Mouse (Mus musculus): Measurements from ENCODE around the gene Zbtb38.

The Zbtb38 gene

GRCm38 (mm10) chr9:96713472-96714390, 38.9 kb downstream of the Zbtb38 start:
- DNase-seq (ENCODE audit: low read depth): no peak

DNA sequence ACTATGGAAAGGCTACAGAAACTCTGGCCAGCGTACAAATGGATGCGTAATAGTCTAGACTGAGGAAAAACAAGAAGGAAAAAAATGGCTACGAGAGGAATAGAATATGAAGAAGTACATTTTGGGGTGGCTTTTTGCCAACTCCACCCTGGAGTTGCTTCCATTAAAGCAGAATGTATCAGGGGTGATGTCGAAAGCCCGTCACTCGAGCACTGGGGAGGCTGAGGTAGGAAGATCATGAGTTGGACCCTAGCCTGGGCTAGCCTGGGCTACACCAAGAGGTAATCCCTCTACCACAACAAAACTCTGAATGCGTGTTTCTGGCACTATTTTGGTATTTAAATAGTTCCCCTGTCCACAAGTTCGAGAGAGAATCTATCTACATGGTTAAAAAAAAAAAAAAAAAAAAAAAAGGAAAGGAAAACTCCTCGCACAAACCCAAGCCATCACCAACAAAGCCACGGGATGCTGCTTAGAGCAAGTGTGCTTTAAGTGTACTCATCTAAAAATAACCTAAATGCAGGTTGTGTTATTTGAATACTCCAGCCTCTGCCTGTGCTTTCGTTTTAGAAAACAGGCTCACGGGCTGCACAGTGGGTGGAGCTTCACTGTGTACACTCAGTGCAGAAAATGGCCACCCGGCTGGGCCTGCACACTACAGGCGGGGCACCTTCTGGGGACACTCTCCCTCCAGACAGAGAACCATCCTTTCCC, 39.7 kb downstream of the Zbtb38 start:
- DNase-seq (ENCODE audit: low read depth): no peak

- DNase-seq (ENCODE audit: low read depth): no peak
Measured at GRCm38 (mm10) chr9:96712045-96712444, 40.6 kb downstream of the Zbtb38 start.

DNA sequence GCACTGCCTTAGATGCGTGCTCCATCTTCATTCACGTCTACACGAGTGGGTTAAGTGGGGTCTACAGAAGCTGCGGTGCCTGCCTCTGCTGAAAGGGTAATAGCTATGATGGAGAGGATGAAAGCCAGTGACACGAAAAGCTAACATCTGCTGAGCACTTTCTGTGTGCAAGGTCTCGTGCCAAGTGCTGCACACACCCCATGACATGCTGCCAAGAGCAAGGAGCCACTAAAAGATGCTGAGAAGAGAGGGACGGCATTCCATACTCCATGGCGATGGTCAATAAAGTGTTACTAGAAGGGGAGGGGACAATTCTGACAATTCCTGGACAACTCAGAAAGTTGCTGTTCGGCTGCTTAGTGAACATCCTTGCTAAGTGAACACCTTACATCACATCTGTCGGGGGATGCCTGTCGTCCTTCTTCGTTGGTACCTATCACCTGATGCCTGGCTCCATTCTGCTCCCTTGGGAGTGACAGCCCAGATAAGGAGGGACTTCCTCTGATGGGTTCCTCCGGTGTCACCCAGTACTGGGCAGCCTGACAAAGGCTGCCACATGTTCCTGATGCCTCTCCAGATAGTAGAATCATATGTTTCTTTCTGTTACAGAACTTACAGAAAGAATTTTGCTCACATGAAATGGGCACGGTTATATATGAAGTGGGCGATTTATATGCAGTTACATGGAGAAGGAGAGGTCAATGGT, 42.2 kb downstream of the Zbtb38 start:
- DNase-seq (ENCODE audit: low read depth): no peak

DNA sequence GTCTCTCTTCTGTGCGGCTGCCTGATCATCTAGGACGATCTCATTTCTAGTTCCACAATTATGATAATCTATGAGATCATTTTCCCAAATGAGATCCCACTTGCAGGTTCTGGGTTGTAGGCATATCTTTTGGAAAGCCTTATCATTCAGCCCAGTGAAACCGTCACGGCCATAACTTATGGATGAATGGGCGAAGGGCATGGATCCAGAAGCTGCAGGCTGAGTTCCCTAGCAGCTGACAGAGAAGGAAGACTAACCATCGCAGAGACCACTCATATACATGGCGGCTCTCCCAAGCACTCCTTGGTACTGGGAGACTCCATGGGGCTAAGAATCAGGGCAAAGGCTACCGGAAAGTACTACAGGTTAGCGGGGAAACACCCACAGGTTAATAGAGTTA, 43.7 kb downstream of the Zbtb38 start:
- DNase-seq (ENCODE audit: low read depth): no peak

- no peak for DNase-seq (ENCODE audit: low read depth)
Measured at GRCm38 (mm10) chr9:96707964-96708363, 44.7 kb downstream of the Zbtb38 start.

DNA sequence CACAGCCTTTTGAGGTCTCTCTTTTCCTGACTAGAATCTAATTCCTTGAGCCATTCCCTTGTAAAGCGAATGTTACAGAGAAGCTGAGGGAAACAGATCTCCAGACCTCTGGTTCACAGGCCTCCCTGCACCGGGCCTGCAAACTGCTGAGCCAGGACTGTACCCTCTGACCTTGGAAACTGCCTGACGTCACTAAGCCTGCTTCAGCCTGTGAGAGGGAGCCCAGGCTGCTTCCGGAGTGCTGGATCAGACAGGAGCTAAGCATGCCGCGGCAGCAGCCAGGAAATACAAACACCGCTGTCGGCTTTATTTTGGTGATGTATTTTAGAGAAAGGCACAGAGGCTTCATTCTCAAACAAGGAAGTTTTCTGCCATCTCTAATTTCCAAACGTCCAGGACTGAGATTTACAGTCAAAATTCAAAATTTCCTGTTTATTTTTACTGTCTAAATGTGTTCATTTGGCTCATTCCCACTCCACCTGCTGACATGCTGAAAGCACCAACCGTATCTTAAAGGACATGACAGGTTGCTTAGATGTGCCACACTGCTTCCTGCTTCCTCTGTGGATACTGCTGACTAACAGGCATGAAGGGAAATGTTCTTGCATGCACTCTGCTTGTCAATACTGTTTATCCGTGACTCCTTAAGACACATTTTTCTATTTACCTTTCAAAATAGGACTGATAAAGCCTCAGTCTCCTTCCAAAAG, 46.9 kb downstream of the Zbtb38 start:
- no peak for DNase-seq (ENCODE audit: low read depth)

DNA sequence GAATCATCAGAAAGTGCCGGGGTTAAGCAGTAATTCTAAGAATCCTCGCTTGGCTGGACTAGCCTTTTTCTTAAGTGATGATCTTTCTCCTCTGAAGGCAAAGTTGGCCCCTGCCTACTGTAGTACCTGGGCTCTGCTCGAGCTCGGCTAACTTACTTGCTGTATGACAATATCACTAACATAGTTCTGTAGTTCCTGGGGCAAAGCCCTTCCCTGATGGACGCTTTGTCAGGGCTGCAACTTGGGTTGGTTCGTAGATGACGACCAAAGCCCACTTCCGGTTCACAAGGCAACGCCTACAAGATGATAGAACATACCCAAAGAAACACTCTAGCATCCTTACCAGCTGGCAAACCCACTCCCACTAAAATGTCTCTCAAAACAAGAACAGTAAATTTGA, 47.7 kb downstream of the Zbtb38 start:
- DNase-seq (ENCODE audit: low read depth): no peak

DNA sequence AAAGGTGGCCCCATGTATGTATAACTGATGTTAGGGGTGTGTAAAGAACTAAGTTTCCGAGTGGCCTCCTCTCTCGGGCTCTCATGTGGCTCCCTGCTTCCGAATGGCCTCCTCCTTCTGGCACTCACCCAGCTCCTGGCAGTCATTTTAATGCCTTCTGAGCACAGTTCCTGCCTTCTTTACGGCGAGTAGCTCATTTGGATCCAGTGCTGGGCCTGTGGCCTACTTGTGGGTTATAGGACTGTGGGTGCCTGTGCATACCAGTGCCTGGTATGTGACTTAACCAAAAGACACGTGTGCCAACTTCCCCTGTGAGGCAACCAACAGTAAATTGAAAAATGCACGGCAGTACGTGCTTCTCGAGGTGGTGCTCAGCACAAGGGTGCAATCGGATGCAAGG, 50.7 kb downstream of the Zbtb38 start:
- no peak for DNase-seq (ENCODE audit: low read depth)

DNA sequence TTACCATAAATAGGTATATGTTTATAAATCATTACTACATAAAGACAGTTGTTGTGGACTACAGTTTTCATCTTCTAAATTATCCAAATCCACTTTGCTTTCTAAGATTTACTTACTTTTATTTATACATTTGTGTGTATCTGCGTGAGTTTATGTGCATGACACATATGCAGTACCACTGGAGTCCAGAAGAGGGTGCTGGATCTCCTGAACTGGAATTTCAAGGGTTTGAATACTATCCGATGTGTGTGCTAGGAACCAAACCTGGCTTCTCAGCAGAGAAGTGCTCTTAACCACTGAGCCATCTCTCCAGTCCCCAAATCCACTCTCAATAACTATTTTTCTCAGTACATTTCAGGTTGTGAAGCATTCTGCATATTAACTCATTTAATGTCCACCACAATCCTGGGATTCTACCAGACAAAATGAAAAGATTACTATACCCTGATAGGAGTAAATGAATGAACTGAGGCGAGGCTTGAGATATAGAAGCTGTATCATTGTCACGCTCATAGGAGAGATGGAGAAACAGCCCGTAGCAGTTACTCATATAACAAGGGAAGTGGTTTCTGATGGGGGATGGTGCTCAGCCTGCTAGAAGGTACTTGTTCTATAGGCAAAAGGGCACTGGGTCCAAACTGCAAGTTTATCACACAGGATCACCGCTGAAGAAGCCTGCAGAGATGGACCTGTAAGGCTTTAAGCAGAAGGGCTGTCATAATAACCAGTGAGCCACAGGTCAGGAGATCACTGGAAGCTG, 53.2 kb downstream of the Zbtb38 start:
- no peak for DNase-seq (ENCODE audit: low read depth)

GRCm38 (mm10) chr9:96696788-96697492, 55.7 kb downstream of the Zbtb38 start:
- DNase-seq (ENCODE audit: low read depth): no peak

GRCm38 (mm10) chr9:96696141-96696561, 56.5 kb downstream of the Zbtb38 start:
- no peak for DNase-seq (ENCODE audit: low read depth)

DNA sequence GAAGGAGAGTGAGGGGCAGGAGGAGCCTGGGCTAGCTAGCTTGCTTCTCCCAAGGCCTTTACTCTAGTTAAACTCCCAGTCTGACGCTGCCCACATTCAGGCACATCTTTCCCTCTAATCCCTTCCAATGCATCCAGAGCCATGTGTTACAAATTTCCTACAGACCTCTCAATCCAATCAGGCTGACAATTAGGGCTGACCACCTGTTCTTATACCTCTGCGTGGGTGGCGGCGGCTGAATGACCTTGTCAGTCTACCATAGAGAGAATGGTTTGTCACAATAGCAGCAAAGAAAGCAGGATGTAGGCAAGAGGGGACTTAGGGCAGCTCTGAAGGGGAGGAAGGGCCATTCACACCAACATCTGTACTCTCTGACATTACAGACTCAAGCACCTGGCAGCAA, 62.2 kb downstream of the Zbtb38 start:
- no peak for DNase-seq (ENCODE audit: low read depth)

DNA sequence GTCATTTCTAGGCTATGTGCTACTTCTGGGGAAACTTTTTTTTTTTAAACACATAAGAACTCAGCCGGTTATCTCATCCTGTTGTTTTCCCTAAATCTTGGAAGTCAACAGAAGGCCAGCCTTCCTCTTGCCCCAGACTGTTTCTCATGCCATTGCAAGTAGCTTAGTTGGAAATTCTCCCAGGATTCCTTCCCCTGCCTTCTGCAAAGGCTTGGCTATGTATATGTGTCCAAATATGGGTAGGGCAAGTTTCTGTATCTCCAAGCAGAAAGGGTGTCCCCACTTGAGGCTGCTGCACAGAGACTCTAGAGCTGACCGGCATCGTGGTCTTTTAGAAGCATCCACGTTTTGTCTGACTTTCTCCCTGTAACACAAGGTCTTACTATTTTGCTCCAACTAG, 63.6 kb downstream of the Zbtb38 start:
- no peak for DNase-seq (ENCODE audit: low read depth)

DNA sequence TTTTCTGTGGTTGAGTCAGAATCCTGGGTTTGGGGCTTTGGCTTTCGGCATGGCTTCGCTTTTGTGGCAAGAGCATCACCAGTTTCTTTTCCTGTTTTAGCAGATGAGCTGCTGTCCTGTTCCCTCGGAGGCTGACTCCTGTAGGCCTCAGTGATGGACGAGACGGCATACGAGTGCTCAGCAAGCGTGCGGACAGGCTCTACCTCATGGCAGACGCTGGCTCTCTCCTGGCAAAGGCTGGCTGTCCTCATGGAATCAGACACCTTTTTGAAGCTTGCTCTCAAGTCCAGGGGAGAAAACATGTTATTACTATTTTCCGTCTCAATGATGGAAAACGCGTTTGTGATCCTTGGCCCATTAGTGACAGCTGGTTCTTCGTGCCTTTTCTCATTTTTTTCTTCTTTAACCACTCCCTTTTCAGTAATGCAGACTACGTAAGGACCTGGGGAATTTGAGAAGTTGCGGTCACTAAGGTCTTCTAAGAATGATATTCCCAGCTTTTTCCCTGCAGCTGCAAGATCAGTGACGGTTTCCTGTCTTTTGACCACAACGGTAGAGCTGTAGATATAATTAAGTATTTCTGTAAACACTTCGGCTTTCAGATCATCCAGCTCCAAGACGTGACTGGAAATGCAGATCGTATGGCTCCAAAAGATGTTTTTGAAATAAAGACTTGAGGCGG, 64.3 kb downstream of the Zbtb38 start:
- no peak for DNase-seq (ENCODE audit: low read depth)

GRCm38 (mm10) chr9:96687591-96688186, 64.9 kb downstream of the Zbtb38 start:
- no peak for DNase-seq (ENCODE audit: low read depth)

GRCm38 (mm10) chr9:96685600-96686084, 67.0 kb downstream of the Zbtb38 start:
- DNase-seq (ENCODE audit: low read depth): no peak

- no peak for DNase-seq (ENCODE audit: low read depth)
Measured at GRCm38 (mm10) chr9:96684866-96685599, 67.6 kb downstream of the Zbtb38 start.

All from c-Kit-positive CD71-positive TER-119-negative erythroid progenitor cells, embryonic 14.5 days (primary cell).